Mouse (Mus musculus): ENCODE results near the gene Nagpa.

GRCm38 (mm10) chr16:5172636-5173035 is 31.2 kb downstream of the Nagpa start:
- no peak for TF ChIP-seq POLR2A (IDR thresholded peaks at IDR 0.05; ENCODE audit: borderline replicate concordance, extremely low read depth, low read depth, low read length)
- TF ChIP-seq CTCF (IDR thresholded peaks at IDR 0.05; ENCODE audit: insufficient read depth, low read length): no peak

Data from lung, adult 2 months (tissue).